Mouse (Mus musculus) brain, embryonic 14.5 days (tissue): ENCODE data around the gene Pkd1l3.

Source experiments
- CTCF ChIP-seq: fragments of 200-500 bp; IDR thresholded peaks from 2 replicates; pipeline ENCODE4 v1.5.1; 2012; ENCODE audit warnings: inconsistent platforms, mild to moderate bottlenecking, moderate library complexity, borderline replicate concordance; ENCODE audit not compliant: insufficient read depth, insufficient read length; ENCODE audit errors: extremely low read depth
- POLR2A ChIP-seq: fragments of 200-500 bp; IDR thresholded peaks from 2 replicates; pipeline ENCODE4 v1.6.1; 2012; ENCODE audit warnings: mild to moderate bottlenecking, inconsistent platforms, borderline replicate concordance; ENCODE audit not compliant: poor library complexity, insufficient read depth, insufficient read length, severe bottlenecking; ENCODE audit errors: extremely low read depth

- TF ChIP-seq CTCF (no peak), POLR2A (no peak)
These were observed 78.3 kb downstream of the Pkd1l3 start for GRCm38 (mm10) chr8:109692443-109693145.
